Mouse (Mus musculus): ENCODE data around the gene Gm45062. TPM values are rescaled to one million over a fixed set of nuclear protein-coding genes. Genes with fewer than 3 reads are reported as not detected.

The Gm45062 gene
- polyA plus RNA-seq, 1 experiment from 2014 or later, result 14.5 TPM

DNA sequence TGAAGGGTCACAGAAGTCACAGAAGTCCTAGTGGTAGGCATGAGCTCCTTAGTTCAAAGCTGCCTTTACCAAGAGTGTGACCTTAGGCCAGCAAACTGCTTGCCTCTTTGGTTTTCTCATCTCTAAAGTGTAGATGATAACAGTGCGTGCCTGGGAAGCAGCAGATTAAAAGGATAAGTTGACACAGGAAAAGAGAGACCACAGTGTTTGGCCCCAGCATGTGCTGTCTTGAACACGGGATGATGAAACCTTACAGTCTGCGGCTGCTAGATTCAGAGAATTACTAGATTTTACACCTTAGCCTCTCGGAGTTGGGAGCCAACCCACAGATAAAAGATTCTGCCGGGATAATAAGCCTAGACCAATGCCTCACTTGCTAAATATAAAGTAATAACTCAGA, 381.6 kb downstream of the Gm45062 start:
- Histone ChIP-seq H3K36me3 (ENCODE audit: control insufficient read depth, insufficient read depth, low read length) (no peaks in the 10 kb centered on the region), H3K4me3 (ENCODE audit: low read depth, low read length) (no peak overlapping the region), H3K9ac (ENCODE audit: low read depth, low read length) (no peak overlapping the region), H3K4me1 (replicated peaks; ENCODE audit: control insufficient read depth, insufficient read depth, low read length) (0 out of 2 replicates have a peak, but pooled peaks cover under 1% of the 10 kb centered on the region), H3K4me2 (replicated peaks; ENCODE audit: low read depth, low read length) (no peak overlapping the region), H3K27me3 (ENCODE audit: control insufficient read depth, insufficient read depth, low read length) (no peaks in the 10 kb centered on the region), H3K27ac (ENCODE audit: low read depth, low read length) (no peak overlapping the region), H3K9me3 (ENCODE audit: control insufficient read depth, low read length) (no peaks in the 10 kb centered on the region)
- WGBS, result 91% methylated on average over 5 of the region's 5 CpGs
- DNase-seq (ENCODE audit: low spot score), result no peak
- ATAC-seq (ENCODE audit: low FRiP score), result no peak

- no peak overlapping the region for H3K27ac ChIP-seq (ENCODE audit: low read depth, low read length)
- H3K4me3 ChIP-seq (ENCODE audit: low read depth, low read length), result no peak overlapping the region
- no peak overlapping the region for H3K4me2 ChIP-seq (replicated peaks; ENCODE audit: low read depth, low read length)
- no peaks in the 10 kb centered on the region for H3K9me3 ChIP-seq (ENCODE audit: control insufficient read depth, low read length)
- no peak for DNase-seq (ENCODE audit: low spot score)
- no peaks in the 10 kb centered on the region for H3K36me3 ChIP-seq (ENCODE audit: control insufficient read depth, insufficient read depth, low read length)
- ATAC-seq (ENCODE audit: low FRiP score), result no peak
- WGBS, result 87% methylated on average over 10 of the region's 10 CpGs
- no peak overlapping the region for H3K9ac ChIP-seq (ENCODE audit: low read depth, low read length)
- H3K27me3 ChIP-seq (ENCODE audit: control insufficient read depth, insufficient read depth, low read length), result no peaks in the 10 kb centered on the region
- H3K4me1 ChIP-seq (replicated peaks; ENCODE audit: control insufficient read depth, insufficient read depth, low read length), result 0 out of 2 replicates have a peak, but pooled peaks cover 2% of the 10 kb centered on the region
Measured at GRCm38 (mm10) chr6:8644703-8645102, 385.5 kb downstream of the Gm45062 start.

GRCm38 (mm10) chr6:8645708-8646107, 386.5 kb downstream of the Gm45062 start:
- ATAC-seq (ENCODE audit: low FRiP score) (peak; percentile 37; the same call in 1 of the 2 replicates), DNase-seq (ENCODE audit: low spot score) (no peak)
- H3K27me3 ChIP-seq (ENCODE audit: control insufficient read depth, insufficient read depth, low read length), result no peaks in the 10 kb centered on the region
- no peak overlapping the region for H3K9ac ChIP-seq (ENCODE audit: low read depth, low read length)
- no peaks in the 10 kb centered on the region for H3K9me3 ChIP-seq (ENCODE audit: control insufficient read depth, low read length)
- H3K4me2 ChIP-seq (replicated peaks; ENCODE audit: low read depth, low read length), result no peak overlapping the region
- 57% methylated on average over 2 of the region's 2 CpGs for WGBS
- no peaks in the 10 kb centered on the region for H3K36me3 ChIP-seq (ENCODE audit: control insufficient read depth, insufficient read depth, low read length)
- H3K27ac ChIP-seq (ENCODE audit: low read depth, low read length), result no peak overlapping the region
- H3K4me1 ChIP-seq (replicated peaks; ENCODE audit: control insufficient read depth, insufficient read depth, low read length), result 0 out of 2 replicates have a peak, but pooled peaks cover 2% of the 10 kb centered on the region
- no peak overlapping the region for H3K4me3 ChIP-seq (ENCODE audit: low read depth, low read length)

Other genes starting within 250 kb of the Gm45062 start
- gene Col28a1, start 66.8 kb upstream of the Gm45062 start, polyA plus RNA-seq (2014; fragmentation: Nextera tagmentation; extraction: Ambion mirVana), result 0.14 TPM in 1 of 2 replicates, not detected in the other
- gene Mios, start 50.2 kb upstream of the Gm45062 start, polyA plus RNA-seq (2014; fragmentation: Nextera tagmentation; extraction: Ambion mirVana), result 26.2 and 30.0 TPM in 2 replicates
- 160 and 178 TPM in 2 replicates for gene Rpa3, start 277 bp upstream of the Gm45062 start, polyA plus RNA-seq (2014; fragmentation: Nextera tagmentation; extraction: Ambion mirVana)
- 26.2 and 28.8 TPM in 2 replicates for gene Umad1, start 162 bp upstream of the Gm45062 start, polyA plus RNA-seq (2014; fragmentation: Nextera tagmentation; extraction: Ambion mirVana)

Data from hindbrain, embryonic 11.5 days (tissue).